Mouse (Mus musculus): ENCODE data around the gene Jaml.
A peak's percentile ranks its signal among the peaks of the same experiment; 100 is the strongest.

Gene Jaml

GRCm38 (mm10) chr9:45121769-45122168, 42.8 kb downstream of the Jaml start:
- peak; percentile 67 to 71 for DNase-seq (ENCODE audit: low spot score in 2 of 2)

DNA sequence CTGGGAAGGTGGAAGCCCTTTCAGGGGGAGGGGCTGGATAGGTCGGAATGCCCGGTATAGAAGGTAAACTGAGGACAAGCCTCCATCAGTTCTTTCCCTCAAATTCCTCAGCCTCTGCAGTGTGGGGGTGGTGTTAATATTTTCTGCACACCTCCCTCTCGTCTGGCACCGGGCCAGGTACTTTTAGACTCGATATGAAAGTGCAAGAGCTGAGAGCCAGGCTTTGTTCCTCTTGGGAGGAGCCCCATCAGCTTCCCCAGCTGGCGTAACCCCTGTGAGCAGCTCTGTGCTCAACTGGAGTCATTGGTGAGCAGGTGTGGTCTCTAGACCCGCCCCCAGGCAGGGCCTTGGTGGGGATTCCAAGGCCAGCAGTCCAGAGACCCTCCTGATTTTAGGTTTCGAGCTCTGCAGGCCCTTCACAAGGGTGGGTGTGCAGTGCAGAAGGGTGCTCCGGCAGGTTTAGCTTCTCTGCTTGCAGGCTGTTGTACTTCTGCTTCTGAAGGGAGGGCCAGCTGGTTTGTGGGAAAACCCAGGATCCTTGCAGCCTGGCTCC, 43.3 kb downstream of the Jaml start:
- DNase-seq (ENCODE audit: low spot score in 2 of 2), result peak; percentile 82 to 90

GRCm38 (mm10) chr9:45125211-45125610, 46.2 kb downstream of the Jaml start:
- no peak for DNase-seq (ENCODE audit: low spot score in 2 of 2)

DNA sequence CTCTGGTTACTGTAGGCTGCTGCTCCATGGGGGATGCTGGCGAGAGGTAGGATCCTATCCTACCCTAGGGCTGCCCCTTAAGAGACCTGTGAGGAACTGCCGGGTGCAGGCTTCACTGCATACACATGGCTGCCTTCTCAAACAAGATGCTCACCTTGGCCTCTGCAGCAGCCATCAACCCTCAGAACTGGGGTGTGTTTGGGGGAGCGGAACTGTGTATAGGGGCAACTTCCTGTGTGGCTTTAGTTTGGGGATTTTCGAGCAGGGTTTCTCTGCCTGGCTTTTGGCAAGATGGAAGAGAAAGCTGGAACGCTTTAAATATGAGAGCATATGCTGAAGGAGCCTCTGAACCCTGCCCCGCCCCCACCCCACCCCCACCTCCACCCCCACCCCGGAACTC, 48.0 kb downstream of the Jaml start:
- DNase-seq (ENCODE audit: low spot score in 2 of 2), result no peak

- DNase-seq (ENCODE audit: low spot score in 2 of 2), result no peak
These were observed 51.1 kb downstream of the Jaml start for GRCm38 (mm10) chr9:45130119-45130518.

DNA sequence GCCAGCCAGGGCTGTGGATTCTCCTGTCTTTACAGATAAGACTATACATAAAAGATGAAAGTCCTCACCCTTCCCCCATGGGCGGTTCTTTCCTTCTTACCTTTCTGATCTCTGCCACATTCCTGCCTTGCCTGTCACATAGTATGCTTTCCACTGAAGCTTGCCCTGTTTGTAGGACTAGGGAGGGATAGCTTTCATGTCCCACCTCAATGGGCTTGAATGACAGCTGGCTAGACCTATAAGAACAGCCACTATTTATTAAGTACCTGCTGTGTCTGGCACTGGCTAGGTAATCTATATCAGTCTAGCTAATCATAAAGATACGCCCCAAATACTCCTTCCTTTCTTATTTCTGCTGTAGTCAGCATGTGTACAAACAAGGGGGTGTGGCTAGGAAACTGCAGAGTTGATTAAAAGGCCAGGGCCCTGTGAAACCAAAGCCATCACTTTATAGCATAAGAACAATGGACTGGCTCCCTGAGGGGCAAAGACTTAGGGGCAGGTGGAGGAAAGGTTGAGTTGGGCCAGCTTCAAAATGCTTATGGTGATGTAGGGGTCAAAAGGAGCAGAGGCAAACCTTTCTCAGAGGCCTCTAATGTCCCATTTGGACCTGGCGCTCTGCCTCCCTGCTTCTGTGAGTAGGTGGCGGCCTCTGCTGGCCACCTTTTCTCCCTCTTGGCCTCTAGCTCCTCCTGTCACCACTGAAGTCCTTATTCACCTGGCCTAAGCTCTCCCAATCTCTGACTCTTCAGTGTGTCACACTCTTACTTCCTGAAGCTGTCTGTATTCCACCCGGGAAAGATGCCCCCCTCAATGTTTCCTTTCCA, 54.7 kb downstream of the Jaml start:
- no peak for DNase-seq (ENCODE audit: low spot score in 2 of 2)

GRCm38 (mm10) chr9:45136442-45137169, 57.6 kb downstream of the Jaml start:
- no peak for DNase-seq (ENCODE audit: low spot score in 2 of 2)

- peak; percentile 30 to 38 for DNase-seq (ENCODE audit: low spot score in 2 of 2)
These were observed 59.4 kb downstream of the Jaml start, which contains the start of gene Scn4b for GRCm38 (mm10) chr9:45138191-45139032. Gene Scn4b, plus strand, starts transcription at chr9:45138395.

GRCm38 (mm10) chr9:45139082-45139481, 60.1 kb downstream of the Jaml start:
- no peak for DNase-seq (ENCODE audit: low spot score in 2 of 2)

- no peak for DNase-seq (ENCODE audit: low spot score in 2 of 2)
These were observed 62.0 kb downstream of the Jaml start for GRCm38 (mm10) chr9:45140945-45141344.

DNA sequence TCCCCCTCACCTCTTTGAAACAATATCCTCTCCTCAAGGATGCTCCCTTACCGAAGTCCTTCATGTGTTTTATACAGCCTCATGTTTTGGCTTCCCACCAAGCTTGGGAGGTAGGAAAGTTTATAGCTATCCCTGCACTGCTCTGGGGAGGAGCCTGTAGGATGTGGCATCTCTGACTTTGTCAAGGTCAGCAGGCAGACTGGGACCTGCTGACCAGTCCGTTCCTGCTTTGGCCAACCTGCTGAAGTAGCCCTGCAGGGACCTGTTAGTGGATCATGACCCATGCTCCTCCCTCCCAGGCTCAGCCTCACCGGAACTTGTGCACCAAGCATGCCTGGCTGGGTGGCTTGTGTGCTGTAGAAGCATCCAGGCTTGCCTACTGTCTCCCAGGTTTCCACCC, 63.7 kb downstream of the Jaml start:
- no peak for DNase-seq (ENCODE audit: low spot score in 2 of 2)

- DNase-seq (ENCODE audit: low spot score in 2 of 2), result no peak
These were observed 66.7 kb downstream of the Jaml start for GRCm38 (mm10) chr9:45145533-45146266.

- peak; percentile 41 to 60 for DNase-seq (ENCODE audit: low spot score in 2 of 2)
These were observed 67.2 kb downstream of the Jaml start for GRCm38 (mm10) chr9:45146267-45146597.

GRCm38 (mm10) chr9:45150933-45151332, 72.0 kb downstream of the Jaml start:
- DNase-seq (ENCODE audit: low spot score in 2 of 2), result no peak

DNA sequence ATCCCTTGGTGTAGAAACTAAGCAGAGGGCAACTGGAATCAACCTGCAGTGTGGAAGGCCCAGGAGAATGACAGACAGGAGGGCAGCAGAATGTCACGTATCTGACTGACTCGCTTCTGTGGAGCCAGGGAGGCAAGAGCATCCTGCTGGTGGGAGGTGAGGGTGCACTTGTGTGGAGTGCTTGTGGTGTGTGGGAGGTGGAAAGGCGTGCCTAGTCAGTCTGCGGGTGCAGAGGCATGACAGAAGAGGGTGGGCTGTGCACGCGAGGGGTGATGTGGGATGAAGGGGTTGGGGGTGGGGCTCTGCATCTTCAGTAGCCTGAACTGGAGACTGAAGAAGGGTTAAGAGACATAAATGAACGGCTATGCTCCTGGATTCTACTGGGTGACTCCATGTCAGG, 74.4 kb downstream of the Jaml start:
- no peak for DNase-seq (ENCODE audit: low spot score in 2 of 2)
